Mouse (Mus musculus) urinary bladder, postnatal 25 days (tissue): ENCODE measurements around the gene Prpf38a.

Experiments used
- DNase-seq: peaks from one replicate; pipeline ENCODE4 v3.0.0; 2022; ENCODE audit warnings: low spot score

Prpf38a gene

GRCm38 (mm10) chr4:108578840-108579742, at the start of gene Prpf38a, which contains the start of gene Orc1:
Gene Prpf38a, minus strand, starts transcription at chr4:108579336.
Gene Orc1, plus strand, starts transcription at chr4:108579423.
- DNase-seq: peak; percentile 97

- DNase-seq: no peak
Measured at GRCm38 (mm10) chr4:108627066-108627465, 47.9 kb upstream of the Prpf38a start.

GRCm38 (mm10) chr4:108621504-108621903, 42.4 kb upstream of the Prpf38a start:
- DNase-seq: no peak

GRCm38 (mm10) chr4:108620536-108620935, 41.4 kb upstream of the Prpf38a start:
- DNase-seq: no peak

- DNase-seq: peak; percentile 84
Measured at GRCm38 (mm10) chr4:108619587-108620341, 40.6 kb upstream of the Prpf38a start, which contains the start of gene Cc2d1b. Gene Cc2d1b, plus strand, starts transcription at chr4:108619940.

GRCm38 (mm10) chr4:108619165-108619564, 40.0 kb upstream of the Prpf38a start:
- no peak for DNase-seq

GRCm38 (mm10) chr4:108618586-108618985, 39.5 kb upstream of the Prpf38a start:
- no peak for DNase-seq

GRCm38 (mm10) chr4:108610935-108611334, 31.8 kb upstream of the Prpf38a start:
- no peak for DNase-seq

- DNase-seq: no peak
Measured at GRCm38 (mm10) chr4:108608651-108609050, 29.5 kb upstream of the Prpf38a start.

GRCm38 (mm10) chr4:108601870-108602269, 22.7 kb upstream of the Prpf38a start:
- DNase-seq: no peak

- DNase-seq: no peak
Measured at GRCm38 (mm10) chr4:108598306-108598705, 19.2 kb upstream of the Prpf38a start.

GRCm38 (mm10) chr4:108595785-108596184, 16.6 kb upstream of the Prpf38a start:
- no peak for DNase-seq

- DNase-seq: no peak
Measured at GRCm38 (mm10) chr4:108593376-108593775, 14.2 kb upstream of the Prpf38a start.

- no peak for DNase-seq
Measured at GRCm38 (mm10) chr4:108579743-108580411, 741 bp upstream of the Prpf38a start.

GRCm38 (mm10) chr4:108572644-108573043, 6.5 kb downstream of the Prpf38a start:
- no peak for DNase-seq

- DNase-seq: no peak
Measured at GRCm38 (mm10) chr4:108565026-108565425, 14.1 kb downstream of the Prpf38a start.

GRCm38 (mm10) chr4:108539701-108540100, 39.4 kb downstream of the Prpf38a start:
- no peak for DNase-seq
